Mouse (Mus musculus) thymus, postnatal 0 days (tissue): Measurements from ENCODE around the gene Lrp1. TPM values are rescaled to one million over a fixed set of nuclear protein-coding genes. Genes with fewer than 3 reads are reported as not detected.

ENCODE experiments used
- DNase-seq: peaks from one replicate; pipeline ENCODE4 v3.0.0-alpha.2; 2015; ENCODE audit warnings: low spot score
- polyA plus RNA-seq: library from polyadenylated mRNA; unstranded; fragments of >200 nt; fragmentation: Nextera tagmentation; extraction: Ambion mirVana; gene quantifications from 2 replicates; pipeline ENCODE4 v1.2.1, GENCODE M21; 2015

Gene Lrp1
- polyA plus RNA-seq, 1 experiment from 2014 or later, result 8.6 TPM

DNA sequence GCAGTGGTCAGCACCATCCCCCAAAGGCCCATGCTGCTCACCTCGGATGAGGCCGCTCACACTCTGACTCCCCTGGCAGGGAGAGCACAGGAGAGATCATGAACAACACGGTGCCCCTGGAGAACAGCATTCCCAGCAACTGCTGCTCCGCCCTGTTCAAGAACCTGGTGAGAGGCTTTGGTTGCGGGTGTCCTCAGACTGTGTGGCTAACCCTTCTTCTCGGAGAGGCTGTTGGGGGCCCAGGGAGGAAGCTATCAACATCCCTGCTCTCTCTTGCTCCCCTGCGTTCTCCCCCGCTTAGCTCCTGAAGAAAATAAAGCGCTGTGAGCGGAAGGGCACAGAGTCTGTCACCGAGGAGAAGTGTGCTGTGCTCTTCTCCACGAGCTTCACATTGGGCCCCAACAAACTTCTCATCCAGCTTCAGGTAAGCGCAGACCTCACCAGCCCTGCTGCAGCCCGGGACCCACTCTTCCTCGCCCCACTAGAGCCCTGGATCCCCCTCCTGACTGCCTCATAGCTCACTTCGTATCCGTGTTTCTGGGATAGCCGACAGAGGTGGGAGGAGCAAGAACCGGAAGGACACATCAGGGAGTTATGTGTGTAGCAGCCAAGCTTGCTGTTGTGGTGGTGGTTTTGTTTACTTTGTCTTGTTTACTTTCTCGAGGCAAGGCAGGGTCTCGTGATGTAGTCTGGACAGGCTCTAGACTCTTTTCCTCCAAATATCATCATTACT lies 32.1 kb upstream of the Lrp1 start:
- DNase-seq, result no peak

DNA sequence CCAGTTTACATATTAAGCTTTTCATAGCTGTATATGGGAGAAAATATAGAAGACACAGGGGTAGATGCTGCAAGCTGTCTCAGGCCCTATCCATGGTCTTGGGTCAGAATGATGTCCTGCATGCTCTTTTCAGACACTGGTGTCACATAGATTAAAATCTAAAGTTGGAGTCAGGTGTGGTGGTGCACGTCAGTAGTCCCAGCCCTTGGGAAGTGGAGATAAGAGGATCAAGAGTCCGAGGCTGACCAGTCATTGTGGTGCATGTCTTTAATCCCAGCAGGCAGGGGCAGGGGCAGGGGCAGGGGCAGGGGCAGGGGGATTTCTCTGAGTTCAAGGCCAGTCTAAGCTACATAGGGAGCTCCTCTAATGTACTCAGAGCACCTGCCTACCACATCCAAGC lies 24.8 kb upstream of the Lrp1 start:
- DNase-seq, result no peak

DNA sequence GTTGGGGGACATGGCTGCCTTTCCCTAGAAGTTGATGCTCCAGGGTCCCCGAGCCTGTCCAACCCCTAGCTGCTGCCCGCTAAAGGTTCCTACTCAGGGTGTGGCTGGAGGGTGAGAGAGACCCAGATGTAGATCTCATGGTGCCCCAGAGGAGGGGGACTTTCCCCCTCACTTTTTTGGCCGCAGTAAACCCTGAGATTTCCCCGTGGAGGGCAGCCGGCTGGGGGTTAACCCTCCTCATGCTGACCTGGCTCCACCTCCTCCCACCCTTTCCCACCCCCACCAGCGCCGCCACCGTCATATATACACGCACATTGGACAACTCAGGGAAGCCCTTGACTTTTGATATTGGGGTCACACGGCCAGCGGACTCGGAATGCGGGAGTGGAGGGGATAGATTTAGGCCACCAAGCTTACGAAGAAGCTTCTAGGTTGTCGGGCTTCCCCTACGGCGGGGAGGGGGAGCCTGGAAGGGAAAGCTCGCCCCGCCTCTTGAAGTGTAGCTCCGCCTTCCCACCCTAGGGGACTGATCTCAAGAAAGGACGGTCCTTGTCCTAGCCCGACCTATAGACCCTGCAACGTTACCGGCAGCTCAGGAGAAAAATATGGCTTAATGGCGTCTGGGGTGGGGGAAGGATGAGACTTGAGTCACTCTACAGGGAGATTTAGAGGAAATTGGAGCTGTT lies 22.7 kb upstream of the Lrp1 start:
- peak; percentile 75 for DNase-seq

DNA sequence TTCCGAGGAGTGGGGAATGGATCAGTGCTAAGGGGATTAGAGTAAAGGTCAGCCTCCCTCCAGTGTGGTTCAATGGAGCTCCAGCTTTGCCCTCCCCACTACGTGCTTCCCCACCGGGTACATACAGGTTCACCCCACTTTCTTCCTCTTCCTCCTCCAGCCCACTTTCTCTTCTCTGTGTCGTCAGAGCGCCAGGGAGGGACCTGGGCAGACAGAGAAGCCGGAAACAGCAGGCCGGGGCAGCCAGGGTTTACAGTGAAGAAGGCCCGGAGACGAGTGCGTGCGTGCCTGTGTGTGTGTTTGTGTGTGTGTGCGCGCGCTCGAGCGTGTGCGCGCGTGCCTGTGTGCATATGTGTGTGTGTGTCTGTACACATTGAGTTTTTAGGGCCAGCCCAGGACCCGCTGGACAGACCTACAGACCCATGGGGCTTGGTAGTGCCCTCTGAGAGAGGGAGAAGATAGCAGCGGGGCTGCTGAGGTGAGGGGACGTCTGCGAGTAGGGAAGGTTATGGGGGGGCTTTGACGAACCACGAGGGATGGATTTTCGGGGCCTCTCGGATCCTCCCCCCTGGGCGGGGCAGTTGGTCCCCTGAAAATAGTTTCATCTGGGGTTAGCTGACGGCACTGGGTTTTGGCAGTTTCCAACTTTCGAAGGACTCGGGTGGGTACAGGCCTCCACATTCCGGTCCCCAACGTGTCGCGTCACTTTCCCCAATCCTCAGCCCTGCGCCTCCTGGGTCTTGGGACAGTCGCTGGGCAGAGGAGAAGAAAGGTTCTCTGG lies 22.0 kb upstream of the Lrp1 start, which contains the start of gene Stat6:
TSS of gene Stat6 (plus strand) at position 215 of the 781 bp plus-strand sequence.
- peak; percentile 88 for DNase-seq

DNA sequence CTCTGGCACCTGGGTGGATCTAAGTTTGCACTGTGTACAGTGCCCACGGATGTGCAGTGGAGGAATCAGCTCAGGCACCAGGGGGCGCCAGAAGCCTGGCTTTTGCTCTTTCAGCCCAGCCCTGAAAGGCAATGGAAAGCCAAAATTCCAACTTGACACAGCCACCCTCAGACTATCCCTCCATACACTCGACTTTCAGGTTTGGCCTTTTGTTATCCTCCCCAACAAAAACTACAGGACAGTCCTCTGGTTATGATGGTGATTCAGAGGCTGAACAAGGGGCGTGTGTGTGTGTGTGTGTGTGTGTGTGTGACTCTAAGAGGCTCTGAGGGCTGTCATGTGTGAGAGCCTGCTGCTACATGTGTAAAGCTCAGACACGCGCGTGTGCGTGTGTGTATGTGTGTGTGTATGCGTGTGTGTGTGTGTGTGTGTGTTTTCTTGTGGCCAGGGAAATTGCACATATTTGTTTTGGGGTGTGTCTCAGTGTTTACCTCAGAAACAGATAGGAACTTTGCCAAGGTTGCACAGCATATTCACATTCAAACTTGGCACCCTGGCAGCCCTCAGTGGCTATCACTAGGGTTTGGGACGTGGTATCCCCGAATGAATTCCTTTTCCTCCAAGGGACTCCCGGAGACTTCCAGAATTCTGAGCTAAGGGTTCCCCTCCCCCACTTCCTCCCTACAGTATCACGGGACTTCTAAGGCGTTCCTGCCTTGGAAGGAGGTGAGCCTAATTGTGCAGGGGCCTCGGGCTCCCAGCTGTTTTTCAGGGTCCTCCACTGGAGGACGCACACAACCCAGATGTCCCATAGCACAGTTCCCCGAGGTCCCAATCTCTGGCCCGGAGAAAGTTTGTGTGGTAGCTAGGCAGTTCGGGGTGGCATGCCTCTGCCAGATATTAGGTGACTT lies 21.2 kb upstream of the Lrp1 start:
- DNase-seq, result peak; percentile 86

DNA sequence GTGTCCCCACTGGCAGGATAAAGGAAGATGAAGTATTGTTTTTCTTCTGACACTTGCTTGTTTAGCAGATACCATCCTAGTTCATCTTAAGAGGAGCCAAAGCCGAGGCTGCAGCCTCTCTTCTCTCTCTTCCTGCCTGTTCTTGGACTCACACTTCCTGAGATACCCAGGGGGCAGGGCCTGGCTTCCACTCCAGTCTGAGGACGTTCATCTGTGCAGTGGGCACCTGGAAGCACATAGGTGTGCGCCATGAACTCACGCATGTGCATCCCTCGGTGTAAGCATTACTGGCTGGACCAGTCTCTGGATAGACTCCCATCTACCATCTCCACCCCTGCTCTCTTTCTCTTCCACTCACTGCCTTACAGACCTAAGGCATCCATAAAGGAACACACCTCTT lies 19.5 kb upstream of the Lrp1 start:
- DNase-seq, result no peak

DNA sequence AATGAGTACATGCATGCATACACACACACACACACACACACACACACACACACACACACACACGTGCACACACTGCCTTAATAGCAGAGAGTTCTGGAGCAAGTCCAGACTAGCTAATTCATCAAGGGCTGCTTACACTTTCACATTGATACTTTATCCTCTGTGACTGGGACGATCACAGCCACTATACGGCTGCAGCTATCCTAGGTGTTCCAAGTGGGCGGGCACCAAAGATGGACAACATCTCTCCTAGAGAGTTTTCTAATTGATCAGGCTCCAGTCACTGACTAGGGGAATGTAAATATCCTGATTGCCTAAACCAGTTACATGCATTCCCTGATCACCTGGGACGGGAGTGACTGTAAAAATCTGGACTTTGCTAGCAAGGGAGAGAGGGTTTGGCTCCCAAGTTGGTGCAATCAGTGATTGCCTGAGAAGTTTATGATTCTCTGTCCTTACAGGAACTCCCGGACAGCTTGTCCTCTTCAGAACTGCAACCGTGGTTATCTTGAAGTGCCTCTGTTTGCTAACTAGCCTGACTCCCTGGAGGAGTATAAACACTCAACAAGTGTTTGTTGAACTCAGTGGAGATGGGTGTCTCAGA lies 11.8 kb upstream of the Lrp1 start:
- no peak for DNase-seq

DNA sequence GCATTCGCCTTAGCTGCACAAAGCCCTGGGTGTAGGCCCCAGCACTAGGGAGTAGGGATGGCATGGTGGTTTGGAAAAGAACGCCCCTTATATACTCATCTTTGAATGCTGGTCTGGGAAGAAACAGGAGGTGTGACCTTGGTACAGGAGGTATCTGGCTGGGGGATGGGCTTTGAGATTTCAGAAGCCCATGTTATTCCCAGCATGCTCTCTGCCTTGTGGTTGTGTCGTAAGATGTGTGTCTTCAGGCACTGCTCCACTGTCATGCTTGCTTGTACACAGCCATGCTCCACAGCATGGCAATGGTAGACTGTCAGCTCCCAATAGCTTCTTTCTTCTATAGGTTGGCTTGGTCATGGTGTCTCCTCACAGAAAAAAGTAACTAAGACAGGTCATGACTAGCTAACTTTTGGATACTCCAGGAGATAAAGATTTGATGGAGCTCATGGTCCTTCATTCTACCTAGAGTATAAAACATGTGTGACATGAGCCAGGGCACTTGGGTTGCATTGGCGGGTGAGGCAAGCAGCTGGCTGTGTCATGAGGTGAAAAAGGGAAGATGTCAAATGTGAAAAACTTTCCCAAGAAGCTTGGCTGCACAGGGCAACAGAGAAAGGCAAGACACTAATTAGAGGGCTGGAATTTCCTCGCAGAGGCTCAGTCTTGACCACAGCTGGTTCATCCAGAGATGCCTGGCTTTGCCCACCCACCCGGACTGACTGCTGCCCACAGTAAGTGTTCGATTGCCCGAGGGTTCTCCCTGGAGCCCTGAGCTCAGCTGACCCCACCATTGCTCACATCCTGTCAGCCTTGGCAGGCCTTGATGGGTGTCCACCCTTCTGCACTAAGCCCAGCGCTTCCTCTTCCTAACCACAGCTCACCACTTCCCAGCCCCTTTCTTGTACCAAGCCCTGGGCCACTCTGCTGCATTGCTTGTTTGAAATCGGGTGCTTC lies 10.6 kb upstream of the Lrp1 start:
- DNase-seq, result no peak

DNA sequence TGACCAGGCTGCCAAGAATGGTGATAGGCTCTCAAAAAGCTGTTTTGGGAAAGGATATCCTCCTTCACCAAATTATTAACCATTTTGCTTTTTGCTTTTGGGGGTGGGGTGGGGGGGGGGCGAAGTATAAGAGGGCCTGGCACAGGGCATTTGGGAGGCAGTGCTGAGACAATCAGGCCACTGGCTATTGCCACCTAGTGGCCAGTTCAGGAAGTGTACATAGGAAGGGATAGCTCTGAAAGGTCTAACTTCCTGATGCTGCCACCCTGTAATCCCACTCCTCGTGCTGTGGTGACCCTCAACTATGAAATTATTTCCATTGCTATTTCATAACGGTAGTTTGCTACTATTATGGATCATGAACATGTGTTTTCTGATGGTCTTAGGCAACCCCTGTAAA lies 5.5 kb upstream of the Lrp1 start:
- peak; percentile 29 for DNase-seq

DNA sequence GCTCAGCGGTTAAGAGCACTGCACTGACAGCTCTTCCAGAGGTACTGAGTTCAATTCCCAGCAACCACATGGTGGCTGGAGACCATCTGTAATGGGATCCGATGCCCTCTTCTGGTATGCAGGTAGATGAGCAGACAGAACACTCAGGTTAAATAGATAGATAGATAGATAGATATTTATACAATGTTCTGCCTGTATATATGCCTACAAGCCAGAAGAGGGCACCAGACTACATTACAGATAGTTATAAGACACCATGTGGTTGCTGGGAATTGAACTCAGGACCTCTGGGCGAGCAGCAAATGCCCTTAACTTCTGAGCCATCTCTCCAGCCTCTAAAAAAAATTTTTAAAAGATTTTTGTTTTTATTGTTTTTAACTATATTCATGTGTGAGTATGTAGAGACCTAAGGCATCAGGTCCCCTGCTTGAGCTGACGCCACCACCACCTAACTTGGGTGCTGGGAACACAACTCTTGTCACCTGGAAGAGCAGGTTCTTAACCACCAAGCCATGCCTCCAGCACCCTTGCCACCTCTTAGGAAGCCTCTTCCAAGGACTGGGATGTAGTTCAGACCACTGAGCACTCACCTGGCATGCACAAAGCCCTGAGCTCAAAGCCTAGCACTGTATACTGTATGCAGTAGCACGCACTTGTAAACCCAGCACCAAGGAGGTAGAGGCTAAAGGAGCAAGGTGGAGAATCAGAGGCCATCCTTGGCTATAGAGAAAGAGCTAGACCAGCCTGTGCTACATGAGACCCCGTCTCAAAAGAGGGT lies 2.7 kb upstream of the Lrp1 start:
- no peak for DNase-seq

DNA sequence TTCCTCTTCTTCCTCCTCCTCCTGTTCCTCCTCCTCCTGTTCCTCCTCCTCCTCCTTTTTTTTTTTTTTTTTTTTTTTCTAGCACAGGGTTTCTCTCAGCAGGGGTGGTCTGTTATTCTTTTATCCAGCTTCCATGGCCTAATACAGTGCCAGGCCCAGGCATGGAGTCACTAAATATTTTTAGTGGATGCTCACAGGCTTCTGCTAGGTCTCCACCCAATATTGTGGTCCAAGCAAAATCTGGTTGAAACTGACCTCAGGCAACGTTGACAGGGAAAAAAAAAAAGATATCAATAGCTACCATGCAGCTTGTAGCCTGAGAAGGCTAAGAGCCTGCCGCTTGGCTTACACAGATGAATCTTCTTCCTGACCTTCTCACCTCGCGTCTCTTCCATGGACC lies 1.7 kb upstream of the Lrp1 start:
- no peak for DNase-seq

DNA sequence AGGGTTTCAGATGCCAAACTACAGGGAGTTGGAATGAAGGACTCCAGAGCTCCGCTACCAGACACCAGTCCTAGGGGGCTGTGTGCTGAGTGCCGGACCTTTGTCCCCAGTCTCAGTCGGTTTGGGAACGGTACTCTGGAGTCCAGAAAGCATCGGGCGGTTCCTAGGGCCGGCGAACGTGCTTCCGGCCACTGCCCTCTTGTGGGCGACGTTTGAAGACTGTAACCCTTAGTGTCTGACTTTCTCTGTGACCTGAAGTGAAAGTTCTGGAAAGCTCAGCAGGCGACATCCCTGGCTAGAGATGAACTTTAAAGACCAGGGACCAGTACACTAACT lies 1.1 kb upstream of the Lrp1 start:
- DNase-seq, result no peak

DNA sequence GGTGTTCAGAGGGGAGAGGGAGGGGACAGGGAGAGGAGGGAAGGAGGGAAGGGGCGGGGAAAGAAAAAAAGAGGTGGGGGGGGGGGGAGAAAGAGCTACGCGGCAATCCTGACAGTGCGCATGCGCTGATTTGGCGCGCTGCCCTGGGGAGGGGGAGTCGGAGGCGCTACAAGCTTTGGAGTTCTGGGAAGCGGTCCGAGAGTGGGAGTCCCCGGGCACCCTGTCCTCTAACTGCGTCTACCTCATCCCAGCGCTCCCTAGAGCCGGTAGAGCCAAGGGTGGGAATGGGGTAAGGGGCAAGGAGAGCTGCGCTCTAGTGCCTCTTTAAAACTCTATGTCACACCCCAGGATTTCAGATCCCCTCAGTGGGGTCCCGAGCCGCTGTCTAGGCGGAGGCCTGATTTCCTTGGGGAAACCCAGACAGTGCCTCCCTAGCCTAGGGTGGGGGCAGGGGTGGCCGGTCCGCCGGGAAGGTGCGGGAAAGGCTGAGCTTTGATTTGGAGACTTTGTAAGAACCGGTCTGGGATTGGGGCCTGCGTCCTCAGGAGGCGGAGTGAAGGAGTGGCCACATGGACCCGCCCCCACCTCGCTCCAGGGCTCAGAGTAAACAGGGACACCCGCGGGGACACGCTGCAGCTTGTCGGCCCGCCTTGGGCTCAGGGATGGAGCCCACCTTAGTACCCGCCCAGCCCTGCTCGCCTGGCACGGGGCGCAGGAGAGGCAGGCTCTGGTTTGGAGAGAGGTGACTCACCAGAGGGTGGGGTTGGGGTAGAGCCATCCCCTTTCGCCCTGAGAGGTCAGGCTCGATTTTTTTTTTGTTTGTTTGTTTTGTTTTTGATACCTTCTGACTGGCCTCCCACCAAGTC lies 476 bp upstream of the Lrp1 start:
- DNase-seq, result peak; percentile 61

DNA sequence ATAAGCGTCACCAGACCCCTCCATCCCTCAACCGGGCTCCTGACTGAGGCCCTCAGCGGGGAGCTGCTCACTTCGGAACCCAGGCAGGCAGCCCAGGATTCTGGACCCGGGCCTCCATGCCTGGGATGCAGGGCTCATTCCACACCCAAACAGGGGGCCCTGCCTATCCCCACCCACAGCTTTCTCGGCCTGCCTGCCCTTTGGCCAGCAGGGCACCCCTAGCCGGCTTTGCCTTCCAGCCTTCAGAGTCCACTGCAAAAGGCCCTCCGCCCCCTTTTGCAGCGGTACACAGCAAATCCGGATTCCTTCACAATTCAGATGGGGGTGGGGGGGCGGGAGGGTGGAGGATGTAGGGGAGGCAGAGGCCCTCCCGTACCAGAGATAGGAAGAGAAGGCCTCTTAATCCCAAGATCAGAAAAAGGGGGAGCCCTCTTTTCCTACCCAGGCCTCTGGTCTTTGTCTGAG lies 975 bp downstream of the Lrp1 start:
- no peak for DNase-seq

DNA sequence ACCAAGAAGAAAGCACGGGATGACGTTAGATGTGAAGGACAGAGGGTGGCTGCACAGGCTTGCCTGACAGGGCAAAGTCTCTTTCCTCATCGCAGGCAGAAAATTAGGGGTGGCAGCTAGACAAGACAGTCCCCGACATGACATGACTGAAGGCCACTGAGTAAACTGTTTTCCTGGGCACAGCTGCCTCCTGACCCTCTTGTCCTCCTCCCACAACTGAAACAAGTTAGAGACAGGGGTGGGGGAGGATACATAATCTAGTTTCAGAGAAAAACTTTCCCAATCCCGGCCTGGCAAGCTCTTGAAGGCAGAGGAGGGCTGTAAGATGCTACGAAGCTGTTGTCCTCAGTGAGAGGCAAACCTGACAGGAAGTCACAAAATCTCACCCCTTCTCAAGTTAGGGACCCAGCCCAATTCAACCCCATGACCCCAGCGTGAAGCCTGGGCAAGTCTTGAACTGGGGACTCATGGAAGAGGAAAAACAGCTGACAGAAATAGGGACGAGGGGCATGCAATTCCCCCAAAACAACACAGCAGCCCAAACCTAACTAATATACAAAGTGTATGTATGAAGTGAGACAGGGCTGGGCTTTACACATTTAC lies 1.7 kb downstream of the Lrp1 start:
- DNase-seq, result no peak

DNA sequence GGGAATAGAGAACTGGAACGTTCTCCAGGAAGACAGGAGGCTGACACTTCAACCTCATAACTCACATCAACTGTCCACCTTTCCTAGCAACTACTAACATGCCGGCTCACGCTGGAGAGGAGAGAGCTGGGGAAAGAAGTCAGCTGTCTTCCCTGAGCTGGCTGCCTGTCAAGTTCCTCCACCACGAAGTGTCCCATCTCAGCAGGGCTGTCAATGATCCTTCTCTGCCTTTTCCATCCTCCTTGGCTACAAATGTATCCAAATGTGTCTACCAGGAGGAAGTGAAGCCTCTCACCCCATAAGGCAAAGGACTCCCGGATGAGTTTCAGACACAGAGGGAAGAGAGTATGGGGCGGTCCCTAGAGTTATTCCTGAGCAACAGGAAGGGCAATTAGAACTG lies 2.8 kb downstream of the Lrp1 start:
- no peak for DNase-seq

DNA sequence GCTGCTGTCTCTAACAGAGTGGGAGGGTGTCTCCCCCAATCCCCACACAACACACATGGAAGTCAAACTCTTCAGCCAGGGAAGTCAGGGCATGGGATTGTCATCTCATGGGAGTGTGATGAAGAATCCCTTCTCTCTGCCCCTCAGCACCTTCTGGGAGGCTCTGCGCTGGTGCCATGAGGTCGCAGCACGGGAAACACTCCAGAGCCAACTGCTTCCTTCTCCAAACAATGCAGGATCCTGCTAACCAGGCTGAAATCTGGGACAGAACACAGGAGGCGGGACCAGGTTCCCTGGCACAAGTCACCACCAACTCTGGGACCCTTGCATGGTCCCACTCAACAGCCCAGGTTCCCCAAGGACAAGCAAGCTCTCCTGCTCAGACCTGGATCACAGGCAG lies 3.7 kb downstream of the Lrp1 start:
- no peak for DNase-seq
